Mouse (Mus musculus) testis, postnatal 14 days (tissue): ENCODE data around the gene Hist1h3a.
"Not testable (repeated sequence)": the region's sequence is repeated elsewhere in the genome, so short reads cannot be mapped to it uniquely, and the experiment has no call there.

Experiments used
- DNase-seq: peaks from one replicate; pipeline ENCODE4 v3.0.0; 2021; ENCODE audit warnings: low spot score

Hist1h3a gene

DNA sequence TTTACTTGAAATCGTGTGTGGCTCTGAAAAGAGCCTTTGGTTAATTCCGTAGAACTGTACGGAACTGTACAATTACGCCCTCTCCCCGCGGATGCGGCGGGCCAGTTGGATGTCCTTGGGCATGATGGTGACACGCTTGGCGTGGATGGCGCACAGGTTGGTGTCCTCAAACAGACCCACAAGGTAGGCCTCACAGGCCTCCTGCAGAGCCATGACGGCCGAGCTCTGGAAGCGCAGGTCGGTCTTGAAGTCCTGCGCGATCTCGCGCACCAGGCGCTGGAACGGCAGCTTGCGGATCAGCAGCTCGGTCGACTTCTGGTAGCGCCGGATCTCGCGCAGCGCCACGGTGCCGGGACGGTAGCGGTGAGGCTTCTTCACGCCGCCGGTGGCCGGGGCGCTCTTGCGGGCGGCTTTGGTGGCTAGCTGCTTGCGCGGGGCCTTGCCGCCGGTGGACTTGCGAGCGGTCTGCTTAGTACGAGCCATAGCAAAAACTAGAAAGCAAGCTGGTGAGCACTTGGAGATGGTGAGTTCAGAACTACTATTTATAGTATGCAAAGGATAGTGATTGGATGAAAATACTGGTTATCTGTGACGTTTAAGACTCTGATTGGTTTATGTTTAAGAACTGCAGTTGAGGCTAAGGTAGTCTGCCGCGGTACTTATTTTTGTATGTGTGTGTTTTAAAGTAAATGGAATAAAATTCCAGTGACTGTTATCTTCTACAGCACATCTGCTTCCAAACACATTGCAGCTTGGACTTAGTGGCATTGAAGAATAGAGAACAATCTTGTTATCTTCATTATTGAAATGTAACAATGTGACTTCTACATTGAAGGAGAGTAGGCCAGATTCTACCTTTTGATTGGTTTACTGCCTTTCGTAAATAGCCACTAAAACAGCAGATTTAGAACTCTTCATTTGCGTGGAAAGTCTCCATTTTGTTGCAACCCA lies at the start of gene Hist1h3a:
TSS of gene Hist1h3a (minus strand) at position 516 of the 951 bp plus-strand sequence.
- DNase-seq, result peak; percentile 87

- DNase-seq, result no peak
Observed at GRCm38 (mm10) chr13:23806422-23807052, 44.4 kb upstream of the Hist1h3a start, which contains the start of gene Slc17a2. Gene Slc17a2, plus strand, starts transcription at chr13:23806993.

- no peak for DNase-seq
Observed at GRCm38 (mm10) chr13:23804532-23804931, 42.3 kb upstream of the Hist1h3a start.

- no peak for DNase-seq
Observed at GRCm38 (mm10) chr13:23799405-23799804, 37.2 kb upstream of the Hist1h3a start.

- DNase-seq, result no peak
Observed at GRCm38 (mm10) chr13:23792520-23792919, 30.3 kb upstream of the Hist1h3a start.

- DNase-seq, result no peak
Observed at GRCm38 (mm10) chr13:23779025-23779424, 16.8 kb upstream of the Hist1h3a start.

- DNase-seq, result no peak
Observed at GRCm38 (mm10) chr13:23778339-23778738, 16.2 kb upstream of the Hist1h3a start.

GRCm38 (mm10) chr13:23772561-23773313 lies 10.6 kb upstream of the Hist1h3a start:
- peak; percentile 90 for DNase-seq

GRCm38 (mm10) chr13:23769613-23770012 lies 7.4 kb upstream of the Hist1h3a start, which contains the start of gene Trim38:
Gene Trim38, plus strand, starts transcription at chr13:23769913.
- not testable (repeated sequence) for DNase-seq

DNA sequence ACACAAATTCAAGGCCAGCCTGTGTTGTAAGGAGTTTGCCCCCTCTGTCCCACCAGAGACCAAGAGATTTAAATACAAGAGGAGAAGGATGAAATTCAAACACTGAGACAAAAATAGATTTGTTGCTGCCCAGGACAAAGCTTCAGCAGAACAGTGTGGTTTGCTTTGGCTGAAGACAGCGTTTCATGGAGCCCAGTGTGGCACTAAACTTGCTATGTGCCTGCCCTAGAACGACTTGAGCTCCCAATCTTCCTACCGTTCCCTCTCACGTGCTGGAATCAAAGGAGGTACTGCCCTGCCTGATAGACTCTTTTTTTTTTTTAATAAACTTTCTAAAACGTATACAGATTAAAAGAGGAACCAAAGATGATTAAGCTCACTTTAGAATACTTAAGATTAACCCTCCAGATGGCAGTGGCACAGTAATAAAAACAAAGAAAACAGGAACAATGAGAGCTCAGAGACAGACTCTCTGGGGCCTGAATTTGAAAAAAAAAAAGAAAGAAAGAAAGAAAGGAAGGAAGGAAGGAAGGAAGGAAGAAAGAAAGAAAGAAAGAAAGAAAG lies 6.7 kb upstream of the Hist1h3a start:
- DNase-seq, result no peak

DNA sequence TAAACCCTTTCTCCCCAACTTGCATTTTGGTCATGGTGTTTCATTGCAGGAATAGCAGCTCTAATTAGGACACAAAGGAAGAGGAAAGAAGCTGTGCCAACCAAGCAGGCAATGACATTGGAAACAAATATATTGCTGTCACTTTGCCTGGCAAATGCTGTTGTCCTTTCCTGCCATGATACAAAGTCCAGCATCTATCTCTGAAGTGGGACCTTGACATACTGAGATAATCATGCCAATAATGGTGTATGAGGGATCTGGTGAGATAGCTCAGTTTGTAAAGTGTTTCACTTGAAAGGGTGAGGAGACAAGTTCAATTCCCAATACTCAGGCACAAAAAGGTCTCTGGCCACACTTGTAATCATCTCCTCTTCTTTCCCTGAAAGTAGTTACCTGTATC lies 4.6 kb upstream of the Hist1h3a start:
- DNase-seq, result no peak

DNA sequence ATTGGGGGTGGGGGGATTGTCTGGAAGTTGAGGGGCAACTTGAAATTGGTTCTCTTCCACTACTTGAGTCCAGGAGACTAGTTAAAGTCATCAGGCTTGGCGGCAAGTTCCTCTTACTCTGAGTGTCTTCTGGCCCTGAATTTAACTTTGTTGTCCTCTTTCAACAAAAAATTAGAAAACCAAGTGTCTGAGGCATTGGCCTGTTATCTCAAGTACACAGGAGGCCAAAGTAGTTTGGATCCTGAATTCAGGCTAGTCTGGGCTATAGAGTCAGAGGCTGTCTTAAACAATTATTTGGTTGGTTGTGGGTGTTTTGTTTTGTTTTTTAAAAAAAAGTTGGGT lies 3.0 kb upstream of the Hist1h3a start:
- DNase-seq, result no peak

- DNase-seq, result peak; percentile 58
Observed at GRCm38 (mm10) chr13:23764324-23765171, 2.4 kb upstream of the Hist1h3a start.

DNA sequence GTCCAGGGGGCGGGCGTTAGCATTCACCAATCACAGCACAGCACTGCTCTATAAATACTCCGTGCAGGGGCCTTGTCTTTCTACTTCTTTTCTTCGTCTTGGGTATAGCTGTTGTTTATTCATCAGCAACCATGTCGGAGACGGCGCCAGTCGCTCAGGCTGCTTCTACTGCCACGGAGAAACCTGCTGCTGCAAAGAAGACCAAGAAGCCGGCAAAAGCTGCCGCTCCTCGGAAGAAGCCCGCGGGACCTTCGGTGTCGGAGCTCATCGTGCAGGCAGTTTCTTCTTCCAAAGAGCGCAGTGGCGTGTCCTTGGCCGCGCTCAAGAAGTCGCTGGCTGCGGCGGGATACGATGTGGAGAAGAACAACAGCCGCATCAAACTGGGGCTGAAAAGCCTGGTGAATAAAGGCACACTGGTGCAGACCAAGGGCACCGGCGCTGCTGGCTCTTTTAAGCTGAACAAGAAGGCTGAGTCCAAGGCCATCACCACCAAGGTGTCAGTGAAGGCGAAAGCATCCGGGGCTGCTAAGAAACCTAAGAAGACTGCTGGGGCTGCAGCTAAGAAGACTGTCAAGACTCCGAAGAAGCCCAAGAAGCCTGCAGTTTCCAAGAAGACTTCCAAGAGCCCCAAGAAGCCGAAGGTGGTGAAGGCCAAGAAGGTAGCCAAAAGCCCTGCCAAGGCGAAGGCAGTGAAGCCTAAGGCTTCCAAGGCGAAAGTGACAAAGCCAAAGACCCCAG lies 1.6 kb upstream of the Hist1h3a start, which contains the start of gene Hist1h1a:
TSS of gene Hist1h1a (plus strand) at position 81 of the 738 bp plus-strand sequence.
- peak; percentile 94 for DNase-seq

DNA sequence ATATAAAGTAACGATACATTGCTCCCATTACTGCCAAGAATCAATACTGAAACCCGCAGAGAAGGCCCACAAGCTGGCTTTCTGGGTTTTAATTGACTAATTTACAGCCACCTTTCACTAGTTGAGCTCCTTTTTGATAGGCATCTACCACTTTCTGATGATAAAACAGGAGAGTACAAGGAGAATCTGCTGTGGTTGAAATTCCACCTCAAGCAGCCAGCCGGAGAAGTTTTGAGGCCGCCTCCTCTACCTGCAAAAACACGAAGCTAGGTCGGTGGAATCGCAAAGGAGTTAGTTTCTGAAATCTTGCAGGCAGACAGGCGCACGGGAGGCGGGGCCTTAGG lies 1.0 kb upstream of the Hist1h3a start:
- no peak for DNase-seq

DNA sequence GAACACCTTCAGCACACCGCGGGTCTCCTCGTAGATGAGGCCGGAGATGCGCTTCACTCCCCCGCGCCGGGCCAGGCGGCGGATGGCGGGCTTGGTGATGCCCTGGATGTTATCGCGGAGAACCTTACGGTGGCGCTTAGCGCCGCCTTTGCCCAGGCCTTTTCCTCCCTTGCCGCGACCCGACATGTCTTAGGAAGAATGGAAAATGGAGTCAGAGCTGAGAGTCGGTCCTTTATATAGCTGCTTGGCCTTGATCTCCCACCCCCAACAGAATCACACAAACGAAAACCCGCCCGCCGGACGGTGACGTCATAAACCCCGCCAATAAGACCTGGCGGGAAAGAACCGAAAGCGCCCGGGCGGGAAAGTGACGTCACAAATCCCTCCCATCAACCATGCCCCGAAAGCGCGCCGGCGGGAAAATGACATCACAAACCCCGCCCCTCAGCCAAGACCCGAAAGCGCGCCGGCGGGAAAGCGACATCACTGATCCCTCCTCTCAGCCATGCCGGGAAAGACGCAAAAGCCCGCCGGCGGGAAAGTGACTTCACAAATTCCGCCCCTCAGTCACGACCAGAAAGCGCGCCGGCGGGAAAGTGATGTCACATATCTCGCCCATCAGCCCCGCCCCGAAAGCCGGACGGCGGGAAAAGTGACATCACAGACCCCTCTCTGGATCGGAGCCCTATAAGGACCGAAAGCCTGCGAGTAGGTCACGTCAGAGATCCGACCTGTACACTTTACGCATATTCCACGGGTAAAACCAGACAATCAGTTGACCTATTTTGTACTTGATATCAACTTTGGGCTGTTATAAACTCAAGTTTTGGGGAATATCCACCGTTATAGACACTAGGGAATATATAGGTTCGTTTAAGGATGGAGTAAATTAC lies 968 bp downstream of the Hist1h3a start, which contains the start of gene Hist1h4a:
TSS of gene Hist1h4a (minus strand) at position 259 of the 893 bp plus-strand sequence.
- peak; percentile 98 for DNase-seq

GRCm38 (mm10) chr13:23760240-23760971 lies 1.8 kb downstream of the Hist1h3a start:
- no peak for DNase-seq

- no peak for DNase-seq
Observed at GRCm38 (mm10) chr13:23759916-23760239, 2.3 kb downstream of the Hist1h3a start.
